Mouse (Mus musculus) skeletal muscle tissue, adult 2 months (tissue): ENCODE measurements around the gene Tmem139.

ENCODE experiments used
- DNase-seq: peaks from one replicate; pipeline ENCODE4 v3.0.0-alpha.2; 2012; ENCODE audit warnings: low read depth, low spot score

The Tmem139 gene

DNA sequence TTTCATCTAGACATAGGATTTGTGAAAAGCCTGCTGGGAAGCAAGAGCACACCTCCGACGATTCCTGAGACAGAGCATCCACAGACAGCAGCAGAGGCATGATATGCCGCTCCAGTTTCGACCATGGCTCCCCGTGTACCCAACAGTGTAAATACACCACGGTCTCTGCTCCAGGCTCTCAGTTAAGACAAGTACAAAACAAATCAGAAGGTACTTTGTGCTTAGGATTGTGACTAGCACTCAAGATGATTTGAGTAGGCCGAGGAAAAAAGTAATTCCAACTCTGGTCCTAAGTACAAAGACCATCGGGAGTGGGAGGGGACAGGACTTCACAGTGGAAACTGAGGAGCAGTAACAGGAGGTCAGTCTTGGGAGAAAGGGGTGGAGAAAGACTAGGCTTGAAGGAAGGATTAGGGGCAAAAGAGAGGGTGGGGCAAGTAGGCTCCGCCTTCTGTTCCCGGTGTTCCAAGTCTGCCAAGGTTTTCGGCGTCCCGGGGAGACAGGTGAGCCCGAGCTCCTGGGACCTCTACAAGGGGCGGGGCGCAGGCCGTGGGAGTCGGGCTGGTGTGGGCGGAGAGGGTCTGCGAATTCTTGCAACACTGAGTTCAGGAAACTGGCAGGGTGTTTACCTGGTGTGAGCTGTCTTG is at the start of gene Tmem139:
Tmem139 (plus strand) TSS at position 447 of the 647 bp plus-strand sequence.
- DNase-seq, result no peak

DNA sequence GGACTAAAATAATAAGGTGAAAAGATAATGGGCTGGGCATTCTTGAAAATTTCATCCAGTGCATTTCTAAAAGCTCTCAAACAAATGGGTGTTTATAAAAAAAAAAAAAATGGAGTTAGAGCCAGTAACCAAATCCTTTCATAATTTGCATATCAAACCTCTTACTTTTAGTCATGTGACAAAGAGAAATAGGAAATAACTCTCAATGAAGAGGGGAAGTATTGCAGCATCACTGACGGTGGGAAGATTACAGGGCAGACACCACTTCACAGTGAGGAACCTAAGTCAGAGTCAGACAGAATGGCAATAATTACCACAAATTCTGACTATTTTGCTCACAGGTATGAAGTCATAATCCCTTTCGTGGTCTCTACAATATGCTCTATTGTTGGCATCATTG is 46.7 kb upstream of the Tmem139 start, which contains the start of gene Tas2r144:
Tas2r144 (plus strand) TSS at position 301 of the 400 bp plus-strand sequence.
- no peak for DNase-seq

DNA sequence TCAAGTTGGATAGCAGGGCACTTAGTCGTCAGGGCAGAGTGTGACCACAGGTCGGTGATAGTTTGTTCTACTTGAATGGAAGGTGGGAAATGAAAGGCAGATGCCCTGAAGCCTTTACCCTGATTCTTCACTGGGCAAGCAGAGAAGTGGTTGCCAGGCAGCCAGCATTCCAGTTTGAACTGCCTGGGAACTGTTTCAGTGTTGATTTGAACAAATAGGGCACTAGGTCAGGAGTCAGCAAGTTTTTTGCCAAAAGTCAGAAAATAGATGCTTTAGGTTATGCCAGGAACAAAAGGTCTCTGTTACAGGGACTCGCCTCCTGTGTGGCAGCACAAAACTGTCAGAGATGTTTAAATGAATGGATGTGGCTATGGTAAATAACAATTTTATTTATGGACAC is 39.5 kb upstream of the Tmem139 start:
- DNase-seq, result no peak

DNA sequence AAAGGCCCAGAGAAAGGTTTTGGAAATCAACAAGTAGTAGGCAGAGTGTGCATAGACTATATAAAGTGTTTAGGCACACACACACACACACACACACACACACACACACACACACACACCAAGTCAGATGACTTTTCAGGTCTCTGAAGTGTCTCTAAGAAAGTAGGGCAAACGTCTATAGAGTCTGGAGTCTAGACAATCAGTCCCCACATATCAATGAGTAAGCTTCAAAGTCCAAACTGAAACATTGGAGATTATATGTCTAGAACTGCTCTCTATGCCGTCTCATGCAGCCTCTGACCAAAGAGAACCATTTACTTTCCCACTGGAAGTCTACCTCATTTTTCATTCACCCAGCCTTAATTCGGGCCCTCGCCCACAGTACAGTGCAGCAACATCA is 36.7 kb upstream of the Tmem139 start:
- no peak for DNase-seq

DNA sequence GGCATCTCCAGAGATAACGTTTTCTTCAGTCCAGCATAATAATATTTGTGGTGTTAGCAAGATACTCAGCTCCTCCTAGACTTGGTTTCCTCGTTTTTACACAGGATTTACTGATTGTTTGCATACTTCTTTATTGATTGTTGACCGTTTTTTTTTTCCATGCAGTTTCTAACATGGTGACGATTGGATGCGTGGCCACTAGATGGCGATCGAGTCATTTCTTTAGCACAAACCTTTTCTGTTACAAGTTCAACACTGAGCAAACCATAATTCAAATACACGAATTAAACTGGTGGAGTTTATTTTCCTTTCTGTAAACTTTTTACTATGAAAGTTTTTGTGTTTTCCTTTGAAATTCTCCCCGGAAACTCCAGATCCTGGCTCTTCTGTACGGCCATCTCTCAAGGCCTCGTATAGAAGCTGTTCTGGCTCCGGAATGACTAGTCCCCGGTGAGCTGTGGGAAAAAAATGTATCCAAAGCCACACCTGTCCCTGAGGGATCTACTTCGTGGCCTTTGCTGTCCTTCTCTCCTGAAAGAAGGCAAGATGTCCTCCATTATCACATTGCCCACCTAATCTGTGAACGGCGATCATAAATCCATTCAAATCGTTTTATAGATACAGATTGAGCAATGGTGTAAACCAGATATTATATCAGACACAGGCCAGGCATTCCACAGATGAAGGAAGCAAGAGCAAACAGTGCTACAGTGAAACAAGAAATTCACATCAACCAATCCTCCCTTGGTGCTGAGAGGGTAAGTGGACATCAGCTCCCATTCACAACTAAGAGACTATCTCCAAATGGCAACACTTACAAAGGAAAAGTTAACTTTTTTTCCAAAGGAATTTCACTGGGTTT is 34.3 kb upstream of the Tmem139 start:
- peak; percentile 52 for DNase-seq

DNA sequence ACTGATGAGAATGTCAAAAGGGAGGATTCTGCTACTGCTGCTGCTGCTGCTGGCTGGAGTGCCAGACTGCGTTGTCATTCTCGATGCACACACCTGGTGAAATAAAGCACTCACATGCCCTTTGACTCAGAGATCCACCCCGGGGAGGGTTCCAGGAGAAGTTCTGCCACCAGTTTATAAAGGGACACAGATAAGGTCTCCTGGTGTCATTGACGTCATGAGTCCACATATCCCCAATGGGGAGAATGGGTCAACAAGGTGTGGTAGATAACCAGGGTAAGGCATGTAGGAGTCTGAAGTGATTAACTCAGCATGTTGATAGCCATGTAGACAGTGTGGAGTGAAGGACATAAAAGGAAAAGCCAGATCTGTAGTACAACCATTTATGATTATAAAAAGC is 32.2 kb upstream of the Tmem139 start:
- no peak for DNase-seq

DNA sequence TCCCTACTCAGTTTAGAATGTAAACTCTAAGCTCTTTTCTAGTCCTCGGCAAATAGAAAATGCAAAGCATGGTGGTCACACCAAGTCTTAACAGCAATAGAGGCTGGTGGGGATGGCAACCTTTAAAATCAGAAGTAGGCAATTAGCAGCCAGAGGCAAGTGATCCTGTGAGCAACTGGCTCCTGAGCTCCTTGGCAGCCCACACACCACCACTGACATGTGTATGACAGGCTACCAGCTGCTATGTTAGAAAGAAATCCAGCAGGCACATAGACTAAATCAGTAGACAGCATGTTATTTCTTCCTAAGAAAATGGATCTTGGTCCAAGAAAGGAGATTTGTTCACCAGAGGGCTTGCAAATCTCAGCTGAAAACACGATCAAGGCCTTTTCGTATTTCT is 30.6 kb upstream of the Tmem139 start:
- no peak for DNase-seq

DNA sequence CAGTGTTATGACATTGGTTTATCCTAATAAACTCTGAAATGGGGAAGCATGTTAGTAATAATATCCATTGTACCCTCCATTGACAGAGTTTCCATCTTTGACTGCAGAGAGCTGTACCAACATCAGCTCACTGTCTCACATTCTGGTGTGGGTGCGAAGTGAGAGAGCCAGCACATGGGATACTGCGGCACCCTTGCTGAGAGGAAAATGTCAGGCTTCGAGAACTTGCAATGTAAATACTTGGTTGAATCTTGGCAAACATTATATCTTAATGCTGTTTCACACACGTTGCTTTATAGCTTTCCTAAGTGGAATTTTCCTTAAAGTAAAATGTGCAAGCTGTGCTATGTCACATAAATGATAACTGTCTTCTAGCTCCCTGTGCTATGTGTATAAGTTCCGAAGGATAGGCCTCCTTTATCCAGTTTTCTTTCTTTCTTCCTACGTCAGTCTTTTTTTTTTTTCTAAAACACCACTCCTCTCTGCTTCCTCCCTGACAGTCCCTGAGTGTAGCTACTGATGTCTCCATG is 24.4 kb upstream of the Tmem139 start:
- no peak for DNase-seq

DNA sequence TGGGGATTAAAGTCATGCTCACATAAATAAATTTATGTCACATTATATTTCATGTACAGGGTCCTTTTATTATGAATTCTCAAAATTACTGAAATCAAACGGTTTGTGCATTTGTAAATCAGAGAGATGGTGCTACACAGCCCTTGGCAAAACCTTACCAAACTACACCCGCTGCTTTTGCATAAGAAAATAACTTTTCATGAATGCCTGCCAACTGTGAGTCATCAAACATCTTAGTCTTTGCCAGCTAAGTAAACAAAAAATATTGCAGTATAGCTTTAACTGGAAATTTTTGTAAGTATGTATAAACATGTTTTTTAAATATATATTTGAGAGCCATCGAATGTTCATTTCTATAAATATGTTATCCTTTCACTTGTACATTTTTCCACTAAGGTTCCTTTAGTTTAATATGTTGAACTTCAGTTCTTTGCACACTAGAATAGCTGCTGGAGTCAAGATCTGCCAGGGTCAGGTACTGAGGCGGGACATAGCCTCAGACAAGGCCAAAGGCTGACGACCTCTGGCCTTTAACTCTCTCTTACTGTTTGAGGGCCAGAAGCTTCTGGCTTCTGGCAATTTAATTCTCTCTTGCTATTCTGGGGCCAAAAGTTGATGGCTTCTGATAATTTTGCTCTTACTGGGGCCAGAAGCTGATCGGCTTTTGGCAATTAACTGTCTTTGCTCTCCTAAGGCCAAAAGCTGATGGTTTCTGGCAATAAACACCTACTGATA is 20.3 kb upstream of the Tmem139 start:
- DNase-seq, result no peak

DNA sequence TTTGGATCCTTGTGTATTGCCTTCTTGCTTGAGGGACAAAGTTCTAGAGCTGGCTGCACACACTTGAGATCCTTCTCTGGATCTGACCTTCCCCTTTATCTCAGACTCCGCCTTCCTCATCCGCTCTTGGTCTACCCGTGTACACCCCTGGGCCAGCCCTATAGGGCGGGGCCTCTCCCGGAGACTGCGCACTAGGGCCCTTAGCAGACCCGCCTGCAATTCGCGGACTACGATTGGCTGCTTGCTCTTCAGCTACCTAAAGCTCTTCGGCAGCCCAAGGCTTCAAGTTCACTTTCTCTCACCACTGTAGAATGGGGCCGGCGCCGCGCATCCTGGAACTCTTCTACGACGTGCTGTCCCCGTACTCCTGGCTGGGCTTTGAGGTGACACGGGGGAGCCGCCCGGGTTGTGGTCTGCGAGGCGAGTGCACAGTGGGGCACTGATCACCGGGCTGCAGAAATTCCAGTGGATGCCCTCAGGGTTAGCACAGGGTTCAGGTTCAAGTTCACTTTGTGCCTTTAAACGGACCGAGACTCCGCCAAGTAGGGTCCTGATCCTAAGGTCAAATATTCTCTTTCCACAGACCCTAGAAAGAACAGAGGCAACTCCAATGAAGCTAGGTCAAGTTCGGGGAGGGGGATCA is 15.9 kb upstream of the Tmem139 start, which contains the start of gene Gstk1:
Gstk1 (plus strand) TSS at position 225 of the 643 bp plus-strand sequence.
- peak; percentile 90 for DNase-seq

DNA sequence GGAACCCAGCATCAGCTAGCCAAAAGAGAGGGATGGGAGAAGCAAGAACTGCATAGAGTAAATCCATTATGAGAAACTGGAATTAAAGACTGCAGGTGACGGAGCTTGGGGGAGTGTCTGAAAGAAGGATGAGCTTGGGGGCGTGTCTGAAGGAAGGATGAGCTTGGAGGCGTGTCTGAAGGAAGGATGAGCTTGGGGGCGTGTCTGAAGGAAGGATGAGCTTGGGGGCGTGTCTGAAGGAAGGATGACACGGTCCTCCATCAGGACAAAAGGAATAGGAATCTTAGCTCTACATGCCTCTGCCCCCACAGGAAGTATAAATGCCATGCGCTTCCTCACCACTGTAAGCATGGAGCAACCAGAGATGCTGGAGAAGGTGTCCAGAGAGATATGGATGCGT is 14.6 kb upstream of the Tmem139 start:
- no peak for DNase-seq

DNA sequence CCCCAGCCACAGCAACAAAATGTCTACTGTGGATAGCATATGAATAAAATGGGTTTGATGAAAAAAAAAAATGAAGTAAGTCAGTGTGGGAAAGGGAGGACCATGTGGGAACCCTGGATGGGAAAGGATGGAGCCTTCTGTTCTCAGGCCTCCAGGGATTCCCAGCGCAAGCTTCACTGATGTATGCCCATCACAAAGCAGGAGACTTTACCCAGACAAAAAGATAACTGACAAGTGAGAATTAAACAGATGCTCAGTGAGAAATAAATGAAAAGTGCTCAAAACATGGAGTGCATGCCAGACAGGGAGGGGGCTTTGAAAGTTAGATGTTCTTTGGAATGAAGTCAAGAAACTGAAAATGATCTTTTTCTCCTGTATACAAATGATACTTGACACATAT is 13.8 kb upstream of the Tmem139 start:
- DNase-seq, result no peak

DNA sequence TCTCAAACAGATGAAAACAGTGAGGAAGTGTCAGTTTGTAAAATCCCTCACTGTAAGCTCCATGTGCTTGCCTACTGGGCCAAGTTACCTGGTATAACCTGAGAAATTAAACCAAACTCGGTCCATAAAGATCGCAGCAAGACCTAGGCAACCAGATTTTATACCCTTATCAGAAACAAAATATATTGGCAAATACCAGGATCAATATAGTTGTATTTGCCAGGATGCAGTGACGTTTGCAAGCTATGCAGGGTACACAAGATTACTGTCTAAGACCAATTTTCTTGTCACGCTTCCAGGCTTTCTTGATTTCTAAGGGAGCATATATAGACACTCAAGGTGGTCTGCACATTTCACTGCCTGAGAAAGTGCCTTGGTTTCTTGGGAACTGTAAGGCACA is 10.0 kb upstream of the Tmem139 start:
- DNase-seq, result no peak

DNA sequence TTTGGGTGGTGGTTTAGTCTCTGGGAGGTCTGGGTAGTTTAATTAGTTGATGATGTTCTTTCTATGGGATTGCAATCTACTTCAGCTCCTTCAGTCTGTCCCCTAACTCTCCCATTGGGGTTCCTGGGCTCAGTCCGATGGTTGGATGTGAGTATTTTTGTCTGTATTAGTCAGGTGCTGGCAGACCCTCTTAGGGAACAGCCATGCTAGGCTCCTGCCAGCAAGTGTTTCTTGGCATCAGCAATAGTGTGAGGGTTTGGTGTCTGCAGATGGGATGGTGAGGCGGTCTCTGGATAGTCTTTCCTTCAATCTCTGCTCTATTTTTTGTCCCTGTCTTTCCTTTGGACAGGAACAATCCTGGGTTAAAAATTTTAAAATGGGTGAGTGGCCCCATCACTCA is 8.7 kb upstream of the Tmem139 start:
- no peak for DNase-seq

DNA sequence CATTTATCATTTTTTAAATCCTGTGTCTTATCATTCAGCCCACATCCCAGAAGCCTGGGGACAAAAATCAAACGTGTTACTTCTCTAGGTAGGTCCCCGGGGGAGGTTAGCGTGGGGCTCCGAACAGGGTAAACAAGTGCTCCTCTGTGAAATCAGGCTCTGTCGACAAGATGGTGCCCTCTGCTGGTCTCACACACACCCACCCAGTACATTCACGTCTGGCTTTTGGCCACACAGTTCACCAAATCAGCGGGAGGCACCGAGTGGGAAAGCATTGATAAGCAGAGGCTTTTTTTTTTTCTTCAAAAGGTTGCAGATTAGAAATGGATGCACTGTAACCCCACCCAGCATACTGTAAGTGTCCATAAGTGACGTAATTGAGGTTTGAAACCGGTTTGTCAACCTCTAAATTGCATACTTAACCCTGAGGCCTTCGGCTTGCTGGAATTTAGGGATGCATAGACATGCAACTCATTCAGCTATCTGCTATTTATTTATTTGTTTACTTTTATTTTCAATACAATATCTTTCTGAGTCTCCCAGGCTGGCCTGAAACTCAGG is 4.4 kb upstream of the Tmem139 start:
- DNase-seq, result peak; percentile 30

DNA sequence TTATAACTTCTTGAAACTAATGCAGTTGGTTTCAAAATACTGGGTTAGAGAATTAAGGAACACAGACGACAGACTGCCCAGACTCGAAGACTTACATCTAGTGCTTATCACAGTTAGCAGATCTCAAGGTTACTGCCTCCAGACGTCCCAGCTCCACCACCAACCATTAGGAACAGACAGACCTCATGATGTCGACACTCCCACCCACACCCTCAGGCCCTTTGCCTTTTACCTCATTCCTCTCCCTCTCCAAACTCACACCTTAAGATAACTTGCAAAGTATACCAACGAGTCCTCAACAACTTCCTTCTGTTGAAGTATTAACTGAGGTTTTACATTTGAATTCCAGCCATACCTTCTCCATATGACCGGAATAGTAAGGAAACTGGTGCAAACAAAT is 1.3 kb upstream of the Tmem139 start:
- no peak for DNase-seq

DNA sequence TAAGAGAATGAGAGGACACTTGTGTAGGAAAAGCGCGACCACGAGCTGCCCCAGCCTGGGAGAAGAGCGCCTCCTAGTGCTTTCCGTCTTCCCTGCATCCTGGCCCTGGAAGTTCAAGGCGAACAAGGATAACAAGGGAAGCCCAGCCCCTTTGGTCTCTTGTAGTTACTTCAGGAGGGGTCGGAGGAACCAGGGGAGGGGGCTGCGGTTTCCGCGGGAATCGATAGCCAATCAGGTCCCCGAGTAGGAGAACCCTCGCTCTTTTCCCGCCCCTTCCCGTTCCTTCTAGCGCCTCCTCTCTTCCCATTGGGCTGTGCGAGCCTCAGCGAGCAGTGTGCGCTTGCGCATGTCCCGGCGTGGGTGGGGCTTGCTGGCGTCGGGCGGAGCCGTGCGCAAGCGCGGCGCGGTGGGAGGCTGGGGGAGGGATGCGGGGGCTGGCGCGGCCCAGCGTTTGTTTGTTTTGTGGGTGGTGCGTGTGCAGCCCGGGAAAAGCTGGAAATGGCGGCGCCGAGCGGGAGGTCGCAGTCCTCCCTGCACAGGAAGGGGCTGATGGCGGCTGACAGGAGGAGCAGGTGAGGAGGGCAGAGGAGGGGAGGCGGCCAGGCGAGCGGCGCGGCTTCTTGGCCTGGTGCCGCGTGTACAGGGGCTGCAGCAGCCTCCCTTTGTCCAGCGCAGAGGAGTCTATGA is 3.0 kb downstream of the Tmem139 start, which contains the start of gene Casp2:
Casp2 (plus strand) TSS at position 360 of the 687 bp plus-strand sequence.
- peak; percentile 99 for DNase-seq

DNA sequence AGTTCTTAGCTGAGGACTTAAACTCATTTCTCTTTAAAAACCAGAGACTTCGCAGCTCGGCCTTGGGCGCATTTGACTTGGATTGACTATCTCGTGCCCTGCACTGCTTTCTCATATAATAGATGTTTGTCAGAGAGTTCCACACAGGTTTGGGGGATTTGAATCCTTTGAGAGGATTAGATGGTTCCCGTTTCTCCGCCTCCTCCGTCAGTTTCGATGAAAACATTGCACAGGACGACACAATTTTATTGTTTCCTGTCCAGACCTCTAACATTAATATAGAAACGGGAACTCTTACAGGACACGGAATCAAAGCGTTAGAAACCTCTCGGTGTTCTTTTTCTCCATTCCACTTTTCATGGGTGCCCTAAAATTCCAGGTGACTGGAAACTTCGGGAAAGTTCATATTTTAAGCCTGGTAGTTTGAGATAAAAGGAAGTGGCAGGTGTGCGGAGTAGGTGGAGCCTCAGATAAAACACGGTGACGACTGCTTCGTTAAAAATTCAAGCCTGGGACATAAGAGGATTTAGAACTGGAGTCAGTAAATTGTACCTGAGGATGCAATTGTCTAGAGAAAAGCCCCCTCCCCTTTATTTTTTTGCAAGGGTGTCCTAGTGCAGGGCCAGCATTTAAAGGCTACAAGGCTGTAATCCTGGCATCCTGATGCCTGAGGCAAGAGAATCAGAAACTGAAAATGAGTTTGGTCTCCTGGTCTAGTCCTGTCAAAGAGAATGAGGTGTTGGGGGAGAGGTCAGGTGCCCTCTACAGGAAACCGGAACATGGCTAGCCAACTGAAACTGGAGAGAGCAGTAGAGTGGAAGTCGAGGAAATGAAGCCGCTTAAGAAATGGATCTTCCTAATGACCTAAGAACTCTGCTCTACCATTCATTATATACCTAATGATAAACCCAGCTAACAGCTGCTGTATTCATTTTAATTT is 3.9 kb downstream of the Tmem139 start:
- DNase-seq, result no peak

DNA sequence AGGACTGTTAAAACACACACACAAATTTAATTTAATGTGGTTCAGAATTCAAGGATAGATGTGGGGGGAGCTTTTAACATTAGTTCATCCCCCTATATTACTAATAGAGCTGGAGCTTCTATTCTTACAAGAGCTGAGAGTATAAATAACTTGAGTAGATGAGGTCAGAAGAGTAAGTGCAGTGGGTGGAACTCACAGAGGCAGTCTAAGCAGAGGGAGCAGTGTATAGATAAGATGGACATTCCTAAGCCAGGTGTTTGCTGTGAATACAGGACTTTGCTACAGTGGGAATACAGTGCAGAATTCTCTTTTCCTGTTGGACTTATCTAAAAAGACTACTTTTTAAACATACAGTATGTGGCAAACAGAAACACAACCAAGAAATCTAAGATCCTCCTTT is 9.0 kb downstream of the Tmem139 start:
- no peak for DNase-seq
